Mouse (Mus musculus) gastrocnemius, postnatal 36 days (tissue): ENCODE results near the gene Ttll1. TPM values are rescaled to one million over a fixed set of nuclear protein-coding genes. Genes with fewer than 3 reads are reported as not detected.

ENCODE experiments used
- DNase-seq, 2 experiments: peaks; one replicate each; pipeline ENCODE4 v3.0.0; 2022
- intact Hi-C: fragments of 180-260 bp; cut with DNase I; formaldehyde crosslinking; loops from one replicate; pipeline ENCODE4 v1.15.1; 2025
- microRNA-seq, 2 experiments: library from miRNA; unstranded; fragments of <30 nt; microRNA quantifications; one replicate each; pipeline ENCODE4 v1.2.0; 2021
- total RNA-seq, 2 experiments: library from RNA; stranded (reverse); gene quantifications; 2 replicates each; pipeline ENCODE4 v1.2.3; 2021

Gene Ttll1
- total RNA-seq, 2 experiments from 2014 or later = 3.1 to 3.5 TPM

GRCm38 (mm10) chr15:83435324-83436090 lies 75.2 kb downstream of the Ttll1 start:
- intact Hi-C loops = no loop called here
- DNase-seq = no peak

GRCm38 (mm10) chr15:83434692-83435091 lies 76.0 kb downstream of the Ttll1 start:
- intact Hi-C loops = no loop called here
- DNase-seq = no peak

Small RNA genes within 50 kb of the gene (microRNA-seq; reads per million reads assigned to microRNA genes)
- gene Gm24575 = 0 reads per million in 2 experiments

Other genes with a start within 250 kb of the Ttll1 start
- gene Arfgap3, start 160.6 kb downstream of the Ttll1 start, total RNA-seq = 1 to 10 TPM; 5.7 to 6.1 TPM
- 10 to 100 TPM; 41.4 to 50.5 TPM for gene Pacsin2, start 46.3 kb downstream of the Ttll1 start, total RNA-seq
- 1 to 10 TPM in 1 of 2 experiments, under 1 TPM in 1; 0.76 to 1.6 TPM for gene Bik, start 16.0 kb upstream of the Ttll1 start, total RNA-seq
- 10 to 100 TPM; 20.8 to 23.4 TPM for gene Tspo, start 52.7 kb upstream of the Ttll1 start, total RNA-seq
- gene Mcat, start 52.9 kb upstream of the Ttll1 start, total RNA-seq = 10 to 100 TPM; 18.2 to 20.1 TPM
- 1 to 10 TPM; 4.4 to 4.7 TPM for gene Ttll12, start 84.3 kb upstream of the Ttll1 start, total RNA-seq
- under 1 TPM; 0.38 to 0.76 TPM for gene Scube1, start 214.1 kb upstream of the Ttll1 start, total RNA-seq